Mouse (Mus musculus): ENCODE measurements at regions not wholly inside any gene's neighbourhood (a gene's known extent, or its start where the extent isn't known, plus 50 kb on each side); places are given as distances from the start of the nearest gene placed in this dataset.

- DNase-seq (ENCODE audit: low spot score) (no peak), ATAC-seq (replicated peaks; ENCODE audit: low FRiP score, low TSS enrichment, low read depth) (no peak)
- no peaks in the 10 kb centered on the region for H3K36me3 ChIP-seq (ENCODE audit: control insufficient read depth, insufficient read depth, low read length)
- 75% methylated on average over 4 of the region's 4 CpGs for WGBS
- no peak overlapping the region for H3K4me2 ChIP-seq (ENCODE audit: low read length)
- H3K27me3 ChIP-seq (replicated peaks; ENCODE audit: control insufficient read depth, insufficient read depth, low read length): no peaks in the 10 kb centered on the region
- H3K9me3 ChIP-seq (ENCODE audit: control insufficient read depth, low read length): no peaks in the 10 kb centered on the region
- H3K4me3 ChIP-seq (ENCODE audit: low read depth, low read length): no peak overlapping the region
- no peaks in the 10 kb centered on the region for H3K4me1 ChIP-seq (replicated peaks; ENCODE audit: control insufficient read depth, insufficient read depth, low read length)
- H3K27ac ChIP-seq (ENCODE audit: low read depth): no peak overlapping the region
- H3K9ac ChIP-seq (ENCODE audit: low read length): no peak overlapping the region
These were observed 279.8 kb upstream of the Eif4g2 start for GRCm38 (mm10) chr7:111362646-111363045.

- Histone ChIP-seq H3K9ac (ENCODE audit: low read length) (no peak overlapping the region), H3K4me2 (ENCODE audit: low read length) (no peak overlapping the region), H3K4me1 (replicated peaks; ENCODE audit: control insufficient read depth, insufficient read depth, low read length) (no peaks in the 10 kb centered on the region), H3K27ac (ENCODE audit: low read depth) (no peak overlapping the region), H3K27me3 (replicated peaks; ENCODE audit: control insufficient read depth, insufficient read depth, low read length) (no peaks in the 10 kb centered on the region), H3K36me3 (ENCODE audit: control insufficient read depth, insufficient read depth, low read length) (no peaks in the 10 kb centered on the region), H3K4me3 (ENCODE audit: low read depth, low read length) (no peak overlapping the region), H3K9me3 (ENCODE audit: control insufficient read depth, low read length) (no peaks in the 10 kb centered on the region)
- WGBS: 66% methylated on average over 2 of the region's 2 CpGs
- DNase-seq (ENCODE audit: low spot score) (no peak), ATAC-seq (replicated peaks; ENCODE audit: low FRiP score, low TSS enrichment, low read depth) (no peak)
These were observed 272.3 kb upstream of the Eif4g2 start for GRCm38 (mm10) chr7:111355088-111355656.

GRCm38 (mm10) chr7:111354066-111354465 is 271.2 kb upstream of the Eif4g2 start:
- no peak for ATAC-seq (replicated peaks; ENCODE audit: low FRiP score, low TSS enrichment, low read depth)
- no peak overlapping the region for H3K9ac ChIP-seq (ENCODE audit: low read length)
- no peak overlapping the region for H3K4me2 ChIP-seq (ENCODE audit: low read length)
- H3K9me3 ChIP-seq (ENCODE audit: control insufficient read depth, low read length): no peaks in the 10 kb centered on the region
- WGBS: 79% methylated on average over 4 of the region's 4 CpGs
- no peak for DNase-seq (ENCODE audit: low spot score)
- H3K27me3 ChIP-seq (replicated peaks; ENCODE audit: control insufficient read depth, insufficient read depth, low read length): no peaks in the 10 kb centered on the region
- H3K36me3 ChIP-seq (ENCODE audit: control insufficient read depth, insufficient read depth, low read length): no peaks in the 10 kb centered on the region
- H3K27ac ChIP-seq (ENCODE audit: low read depth): no peak overlapping the region
- no peak overlapping the region for H3K4me3 ChIP-seq (ENCODE audit: low read depth, low read length)
- H3K4me1 ChIP-seq (replicated peaks; ENCODE audit: control insufficient read depth, insufficient read depth, low read length): no peaks in the 10 kb centered on the region

- DNase-seq (ENCODE audit: low spot score) (no peak), ATAC-seq (replicated peaks; ENCODE audit: low FRiP score, low TSS enrichment, low read depth) (no peak)
- Histone ChIP-seq H3K4me1 (replicated peaks; ENCODE audit: control insufficient read depth, insufficient read depth, low read length) (no peaks in the 10 kb centered on the region), H3K4me2 (ENCODE audit: low read length) (no peak overlapping the region), H3K27me3 (replicated peaks; ENCODE audit: control insufficient read depth, insufficient read depth, low read length) (no peaks in the 10 kb centered on the region), H3K27ac (ENCODE audit: low read depth) (no peak overlapping the region), H3K4me3 (ENCODE audit: low read depth, low read length) (no peak overlapping the region), H3K36me3 (ENCODE audit: control insufficient read depth, insufficient read depth, low read length) (no peaks in the 10 kb centered on the region), H3K9ac (ENCODE audit: low read length) (no peak overlapping the region), H3K9me3 (ENCODE audit: control insufficient read depth, low read length) (no peaks in the 10 kb centered on the region)
- WGBS: 96% methylated on average over 2 of the region's 2 CpGs
These were observed 269.3 kb upstream of the Eif4g2 start for GRCm38 (mm10) chr7:111352176-111352575.

- Histone ChIP-seq H3K9me3 (ENCODE audit: control insufficient read depth, low read length) (no peaks in the 10 kb centered on the region), H3K9ac (ENCODE audit: low read length) (no peak overlapping the region), H3K4me1 (replicated peaks; ENCODE audit: control insufficient read depth, insufficient read depth, low read length) (no peaks in the 10 kb centered on the region), H3K27ac (ENCODE audit: low read depth) (no peak overlapping the region), H3K4me2 (ENCODE audit: low read length) (no peak overlapping the region), H3K4me3 (ENCODE audit: low read depth, low read length) (no peak overlapping the region), H3K36me3 (ENCODE audit: control insufficient read depth, insufficient read depth, low read length) (no peaks in the 10 kb centered on the region), H3K27me3 (replicated peaks; ENCODE audit: control insufficient read depth, insufficient read depth, low read length) (no peaks in the 10 kb centered on the region)
- 82% methylated on average over 1 of the region's 1 CpGs for WGBS
- ATAC-seq (replicated peaks; ENCODE audit: low FRiP score, low TSS enrichment, low read depth): no peak
- no peak for DNase-seq (ENCODE audit: low spot score)
These were observed 262.3 kb upstream of the Eif4g2 start for GRCm38 (mm10) chr7:111345117-111345516.

GRCm38 (mm10) chr7:111337053-111337452 is 254.2 kb upstream of the Eif4g2 start:
- Histone ChIP-seq H3K4me3 (ENCODE audit: low read depth, low read length) (no peak overlapping the region), H3K9me3 (ENCODE audit: control insufficient read depth, low read length) (no peaks in the 10 kb centered on the region), H3K9ac (ENCODE audit: low read length) (no peak overlapping the region), H3K27ac (ENCODE audit: low read depth) (no peak overlapping the region), H3K27me3 (replicated peaks; ENCODE audit: control insufficient read depth, insufficient read depth, low read length) (no peaks in the 10 kb centered on the region), H3K4me1 (replicated peaks; ENCODE audit: control insufficient read depth, insufficient read depth, low read length) (no peaks in the 10 kb centered on the region), H3K4me2 (ENCODE audit: low read length) (no peak overlapping the region), H3K36me3 (ENCODE audit: control insufficient read depth, insufficient read depth, low read length) (no peaks in the 10 kb centered on the region)
- no peak for ATAC-seq (replicated peaks; ENCODE audit: low FRiP score, low TSS enrichment, low read depth)
- 69% methylated on average over 3 of the region's 3 CpGs for WGBS
- no peak for DNase-seq (ENCODE audit: low spot score)

- Histone ChIP-seq H3K9ac (ENCODE audit: low read length) (no peak overlapping the region), H3K36me3 (ENCODE audit: control insufficient read depth, insufficient read depth, low read length) (no peaks in the 10 kb centered on the region), H3K27ac (ENCODE audit: low read depth) (no peak overlapping the region), H3K4me2 (ENCODE audit: low read length) (no peak overlapping the region), H3K27me3 (replicated peaks; ENCODE audit: control insufficient read depth, insufficient read depth, low read length) (no peaks in the 10 kb centered on the region), H3K4me1 (replicated peaks; ENCODE audit: control insufficient read depth, insufficient read depth, low read length) (no peaks in the 10 kb centered on the region), H3K9me3 (ENCODE audit: control insufficient read depth, low read length) (peaks cover 3% of the 10 kb centered on the region; the same call in 1 of the 2 replicates), H3K4me3 (ENCODE audit: low read depth, low read length) (no peak overlapping the region)
- ATAC-seq (replicated peaks; ENCODE audit: low FRiP score, low TSS enrichment, low read depth) (no peak), DNase-seq (ENCODE audit: low spot score) (no peak)
- WGBS: 79% methylated on average over 6 of the region's 6 CpGs
These were observed 240.1 kb upstream of the Eif4g2 start for GRCm38 (mm10) chr7:111322901-111323300.

- no peak for ATAC-seq (replicated peaks; ENCODE audit: low FRiP score, low TSS enrichment, low read depth)
- 63% methylated on average over 1 of the region's 1 CpGs for WGBS
- H3K27me3 ChIP-seq (replicated peaks; ENCODE audit: control insufficient read depth, insufficient read depth, low read length): no peaks in the 10 kb centered on the region
These were observed 237.1 kb upstream of the Eif4g2 start for GRCm38 (mm10) chr7:111319917-111320316.

GRCm38 (mm10) chr7:111316479-111316990 is 233.7 kb upstream of the Eif4g2 start:
- DNase-seq (ENCODE audit: low spot score) (no peak), ATAC-seq (replicated peaks; ENCODE audit: low FRiP score, low TSS enrichment, low read depth) (no peak)
- Histone ChIP-seq H3K4me3 (ENCODE audit: low read depth, low read length) (no peak overlapping the region), H3K4me2 (ENCODE audit: low read length) (no peak overlapping the region), H3K9ac (ENCODE audit: low read length) (no peak overlapping the region), H3K27ac (ENCODE audit: low read depth) (no peak overlapping the region), H3K27me3 (replicated peaks; ENCODE audit: control insufficient read depth, insufficient read depth, low read length) (no peaks in the 10 kb centered on the region), H3K4me1 (replicated peaks; ENCODE audit: control insufficient read depth, insufficient read depth, low read length) (no peaks in the 10 kb centered on the region), H3K36me3 (ENCODE audit: control insufficient read depth, insufficient read depth, low read length) (no peaks in the 10 kb centered on the region), H3K9me3 (ENCODE audit: control insufficient read depth, low read length) (no peaks in the 10 kb centered on the region)
- 74% methylated on average over 2 of the region's 2 CpGs for WGBS

More at GRCm38 (mm10) chr7:111319917-111320316, 237.1 kb upstream of the Eif4g2 start:
- no peaks in the 10 kb centered on the region for H3K4me1 ChIP-seq (replicated peaks; ENCODE audit: control insufficient read depth, insufficient read depth, low read length)
- no peak for DNase-seq (ENCODE audit: low spot score)
- no peak overlapping the region for H3K27ac ChIP-seq (ENCODE audit: low read depth)
- no peak overlapping the region for H3K4me2 ChIP-seq (ENCODE audit: low read length)
- H3K4me3 ChIP-seq (ENCODE audit: low read depth, low read length): no peak overlapping the region
- H3K9ac ChIP-seq (ENCODE audit: low read length): no peak overlapping the region
- no peaks in the 10 kb centered on the region for H3K36me3 ChIP-seq (ENCODE audit: control insufficient read depth, insufficient read depth, low read length)
- no peaks in the 10 kb centered on the region for H3K9me3 ChIP-seq (ENCODE audit: control insufficient read depth, low read length)

Data from intestine, embryonic 14.5 days (tissue).